Mouse (Mus musculus) forebrain, embryonic 13.5 days (tissue): ENCODE data around the gene Prmt3. TPM values are rescaled to one million over a fixed set of nuclear protein-coding genes. Genes with fewer than 3 reads are reported as not detected.

Experiments used
- ATAC-seq: fragments of 200-750 bp; cut with Nextera tagmentation; 2 replicates; pipeline ENCODE4 v1.8.0; 2017
- H3K27ac ChIP-seq: fragments of 300-500 bp; sonication (generic); 2 replicates; pipeline ENCODE4 v1.5.1; 2015; ENCODE audit warnings: inconsistent platforms, mild to moderate bottlenecking, moderate library complexity
- H3K27me3 ChIP-seq: fragments of 300-500 bp; sonication (generic); 2 replicates; pipeline ENCODE4 v1.6.1; 2015; ENCODE audit warnings: mild to moderate bottlenecking, inconsistent platforms
- H3K36me3 ChIP-seq: fragments of 300-500 bp; sonication (generic); 2 replicates; pipeline ENCODE4 v1.6.1; 2015; ENCODE audit warnings: mild to moderate bottlenecking, inconsistent platforms; ENCODE audit not compliant: poor library complexity, severe bottlenecking
- H3K4me1 ChIP-seq: fragments of 300-500 bp; sonication (generic); 2 replicates; pipeline ENCODE4 v1.6.1; 2015; ENCODE audit warnings: inconsistent platforms
- H3K4me2 ChIP-seq: fragments of 300-500 bp; sonication (generic); 2 replicates; pipeline ENCODE4 v1.6.1; 2015; ENCODE audit warnings: inconsistent platforms, mild to moderate bottlenecking, moderate library complexity
- H3K4me3 ChIP-seq: fragments of 300-500 bp; sonication (generic); 2 replicates; pipeline ENCODE4 v1.5.1; 2015; ENCODE audit warnings: mild to moderate bottlenecking, inconsistent platforms
- H3K9ac ChIP-seq: fragments of 300-500 bp; sonication (generic); 2 replicates; pipeline ENCODE4 v1.6.1; 2015; ENCODE audit warnings: mild to moderate bottlenecking, inconsistent platforms
- H3K9me3 ChIP-seq: fragments of 300-500 bp; sonication (generic); replicated peaks from 2 replicates; pipeline ENCODE4 v1.6.1; 2016; ENCODE audit warnings: inconsistent platforms
- WGBS: fragments of 180-500 bp; shearing (Covaris S2); methylation state at CpG from one replicate; pipeline ENCODE4 v1.1.7; 2015; 5-methylcytosine and 5-hydroxymethylcytosine counted together
- polyA plus RNA-seq: library from polyadenylated mRNA; unstranded; fragments of >200 nt; fragmentation: Nextera tagmentation; extraction: Ambion mirVana; gene quantifications from 2 replicates; pipeline ENCODE4 v1.2.1, GENCODE M21; 2015

The Prmt3 gene
- polyA plus RNA-seq, 1 experiment from 2014 or later = 47.6 TPM

GRCm38 (mm10) chr7:49824581-49824980, 46.4 kb downstream of the Prmt3 start:
- peaks cover 4% of the 10 kb centered on the region; the same call in 1 of the 2 replicates for H3K4me1 ChIP-seq
- H3K27ac ChIP-seq = no peak overlapping the region
- 83% methylated on average over 2 of the region's 2 CpGs for WGBS
- H3K27me3 ChIP-seq = no peaks in the 10 kb centered on the region
- H3K9ac ChIP-seq = no peak overlapping the region
- no peak overlapping the region for H3K4me2 ChIP-seq
- ATAC-seq = no peak
- H3K4me3 ChIP-seq = no peak overlapping the region
- peaks cover 33% of the 10 kb centered on the region for H3K36me3 ChIP-seq
- no peaks in the 10 kb centered on the region for H3K9me3 ChIP-seq

GRCm38 (mm10) chr7:49825492-49825891, 47.3 kb downstream of the Prmt3 start:
- no peak for ATAC-seq
- WGBS = 87% methylated on average over 3 of the region's 3 CpGs
- Histone ChIP-seq H3K27me3 (no peaks in the 10 kb centered on the region), H3K9ac (no peak overlapping the region), H3K36me3 (peaks cover 42% of the 10 kb centered on the region), H3K4me3 (no peak overlapping the region), H3K4me1 (0 out of 2 replicates have a peak, but pooled peaks cover 4% of the 10 kb centered on the region), H3K9me3 (no peaks in the 10 kb centered on the region), H3K4me2 (no peak overlapping the region), H3K27ac (no peak overlapping the region)

GRCm38 (mm10) chr7:49827920-49828319, 49.8 kb downstream of the Prmt3 start:
- Histone ChIP-seq H3K4me1 (0 out of 2 replicates have a peak, but pooled peaks cover 4% of the 10 kb centered on the region), H3K4me2 (no peak overlapping the region), H3K9ac (no peak overlapping the region), H3K27ac (no peak overlapping the region), H3K9me3 (no peaks in the 10 kb centered on the region), H3K36me3 (peaks cover 46% of the 10 kb centered on the region), H3K4me3 (no peak overlapping the region), H3K27me3 (no peaks in the 10 kb centered on the region)
- no peak for ATAC-seq
- 85% methylated on average over 1 of the region's 1 CpGs for WGBS

- Histone ChIP-seq H3K9me3 (no peaks in the 10 kb centered on the region), H3K9ac (0 out of 2 replicates have a peak overlapping the region, but pooled peaks have one; percentile 26), H3K36me3 (0 out of 2 replicates have a peak, but pooled peaks cover 9% of the 10 kb centered on the region), H3K27ac (peak overlapping the region; percentile 83), H3K4me1 (peaks cover 18% of the 10 kb centered on the region), H3K4me2 (peak overlapping the region; percentile 51), H3K4me3 (peak overlapping the region; percentile 18; the same call in 1 of the 2 replicates), H3K27me3 (no peaks in the 10 kb centered on the region)
- peak; percentile 87 for ATAC-seq
- WGBS = 12% methylated on average over 11 of the region's 11 CpGs
These were observed 64.5 kb downstream of the Prmt3 start for GRCm38 (mm10) chr7:49842366-49843282.

- no peak overlapping the region for H3K9ac ChIP-seq
- no peaks in the 10 kb centered on the region for H3K27me3 ChIP-seq
- no peaks in the 10 kb centered on the region for H3K9me3 ChIP-seq
- ATAC-seq = no peak; the same call in 1 of the 2 replicates
- H3K4me1 ChIP-seq = peaks cover 18% of the 10 kb centered on the region
- 66% methylated on average over 6 of the region's 6 CpGs for WGBS
- H3K4me3 ChIP-seq = no peak overlapping the region
- H3K4me2 ChIP-seq = peak overlapping the region; percentile 51
- H3K36me3 ChIP-seq = 0 out of 2 replicates have a peak, but pooled peaks cover 9% of the 10 kb centered on the region
- peak overlapping the region; percentile 83; the same call in 1 of the 2 replicates for H3K27ac ChIP-seq
These were observed 65.3 kb downstream of the Prmt3 start for GRCm38 (mm10) chr7:49843304-49843933.

GRCm38 (mm10) chr7:49847939-49848338, 69.8 kb downstream of the Prmt3 start:
- 86% methylated on average over 2 of the region's 2 CpGs for WGBS
- Histone ChIP-seq H3K9me3 (no peaks in the 10 kb centered on the region), H3K36me3 (0 out of 2 replicates have a peak, but pooled peaks cover 5% of the 10 kb centered on the region), H3K4me1 (peaks cover 8% of the 10 kb centered on the region), H3K27ac (no peak overlapping the region), H3K4me2 (no peak overlapping the region), H3K9ac (no peak overlapping the region), H3K4me3 (no peak overlapping the region), H3K27me3 (no peaks in the 10 kb centered on the region)
- ATAC-seq = no peak

- H3K9ac ChIP-seq = no peak overlapping the region
- no peak overlapping the region for H3K27ac ChIP-seq
- no peak overlapping the region for H3K4me3 ChIP-seq
- no peaks in the 10 kb centered on the region for H3K4me1 ChIP-seq
- H3K27me3 ChIP-seq = no peaks in the 10 kb centered on the region
- 90% methylated on average over 5 of the region's 5 CpGs for WGBS
- H3K4me2 ChIP-seq = no peak overlapping the region
- H3K9me3 ChIP-seq = no peaks in the 10 kb centered on the region
- no peak for ATAC-seq
- peaks cover 15% of the 10 kb centered on the region for H3K36me3 ChIP-seq
These were observed 75.4 kb downstream of the Prmt3 start for GRCm38 (mm10) chr7:49853342-49854181.

- no peak overlapping the region for H3K4me3 ChIP-seq
- 86% methylated on average over 5 of the region's 5 CpGs for WGBS
- no peak overlapping the region for H3K27ac ChIP-seq
- H3K27me3 ChIP-seq = no peaks in the 10 kb centered on the region
- no peak overlapping the region for H3K4me2 ChIP-seq
- no peak overlapping the region for H3K9ac ChIP-seq
- no peaks in the 10 kb centered on the region for H3K9me3 ChIP-seq
- no peaks in the 10 kb centered on the region for H3K4me1 ChIP-seq
- H3K36me3 ChIP-seq = peaks cover 28% of the 10 kb centered on the region
- no peak for ATAC-seq
These were observed 79.2 kb downstream of the Prmt3 start for GRCm38 (mm10) chr7:49857347-49857746.

GRCm38 (mm10) chr7:49858257-49858656, 80.1 kb downstream of the Prmt3 start:
- no peak overlapping the region for H3K9ac ChIP-seq
- no peak overlapping the region for H3K4me3 ChIP-seq
- 81% methylated on average over 3 of the region's 3 CpGs for WGBS
- ATAC-seq = no peak
- H3K27me3 ChIP-seq = no peaks in the 10 kb centered on the region
- peaks cover 28% of the 10 kb centered on the region for H3K36me3 ChIP-seq
- H3K4me1 ChIP-seq = no peaks in the 10 kb centered on the region
- no peak overlapping the region for H3K4me2 ChIP-seq
- no peak overlapping the region for H3K27ac ChIP-seq
- no peaks in the 10 kb centered on the region for H3K9me3 ChIP-seq

GRCm38 (mm10) chr7:49859820-49860219, 81.7 kb downstream of the Prmt3 start:
- no peaks in the 10 kb centered on the region for H3K27me3 ChIP-seq
- 95% methylated on average over 3 of the region's 3 CpGs for WGBS
- H3K27ac ChIP-seq = no peak overlapping the region
- no peak for ATAC-seq
- H3K4me2 ChIP-seq = no peak overlapping the region
- H3K9me3 ChIP-seq = no peaks in the 10 kb centered on the region
- H3K4me3 ChIP-seq = no peak overlapping the region
- peaks cover 28% of the 10 kb centered on the region for H3K36me3 ChIP-seq
- peaks cover 4% of the 10 kb centered on the region; the same call in 1 of the 2 replicates for H3K4me1 ChIP-seq
- H3K9ac ChIP-seq = no peak overlapping the region

- Histone ChIP-seq H3K27me3 (no peaks in the 10 kb centered on the region), H3K9me3 (no peaks in the 10 kb centered on the region), H3K27ac (no peak overlapping the region), H3K4me3 (no peak overlapping the region), H3K36me3 (peaks cover 28% of the 10 kb centered on the region), H3K9ac (no peak overlapping the region), H3K4me1 (peaks cover 4% of the 10 kb centered on the region; the same call in 1 of the 2 replicates), H3K4me2 (no peak overlapping the region)
- WGBS = 91% methylated on average over 2 of the region's 2 CpGs
- ATAC-seq = no peak
These were observed 83.0 kb downstream of the Prmt3 start for GRCm38 (mm10) chr7:49861196-49861595.
